ENCODE assay signal across 8 mouse cellular contexts in the genomic region with DNA sequence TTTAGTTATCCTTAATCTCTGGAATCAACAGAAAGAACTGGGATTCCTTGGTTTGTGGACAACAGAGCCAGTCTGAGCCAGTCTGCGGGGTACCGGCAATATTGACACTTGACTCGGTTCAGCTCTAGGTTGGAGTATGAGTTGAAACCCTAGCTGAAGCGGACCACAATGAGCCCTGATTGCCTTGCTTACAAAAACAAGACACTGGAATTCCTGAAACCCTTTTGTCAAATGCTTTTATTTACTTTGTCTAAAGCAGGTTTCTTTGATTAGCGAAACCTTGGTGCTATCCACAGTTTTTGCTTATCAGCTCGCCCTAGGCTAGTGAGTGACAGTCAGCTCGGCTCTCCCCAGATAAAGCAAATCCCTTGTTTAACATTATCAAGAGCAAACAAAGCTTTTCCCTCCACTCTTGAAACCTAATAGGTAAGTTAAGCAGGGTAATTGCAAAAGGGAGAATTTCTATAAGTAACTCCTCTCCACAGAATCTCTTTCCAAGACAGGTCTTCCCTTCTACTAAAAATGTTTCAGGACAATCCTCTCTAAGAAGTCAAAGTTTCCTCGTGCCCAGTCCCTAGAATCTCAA.
DNase-seq lines count a peak whose midpoint lies in the region; ATAC-seq lines count a peak whose summit lies in the region.

No protein-coding gene starts in this region.

- WGBS in heart, embryonic 10.5 days, result 3% methylated on average over 8 of the region's 8 CpGs
- 21% methylated on average over 8 of the region's 8 CpGs for WGBS in forebrain, embryonic 15.5 days
- 16% methylated on average over 8 of the region's 8 CpGs for WGBS in liver, embryonic 11.5 days

- peak overlapping the region; percentile 95 for H3K27ac ChIP-seq in heart, embryonic 10.5 days
- no peak overlapping the region for H3K27ac ChIP-seq in forebrain, embryonic 15.5 days (replicated peaks)
- peak overlapping the region; percentile 35; the same call in 1 of the 2 replicates for H3K27ac ChIP-seq in liver, embryonic 11.5 days (ENCODE audit: low read depth, low read length)

- H3K36me3 ChIP-seq in heart, embryonic 10.5 days, result no peaks in the 10 kb centered on the region
- H3K36me3 ChIP-seq in forebrain, embryonic 15.5 days, result no peaks in the 10 kb centered on the region
- H3K36me3 ChIP-seq in liver, embryonic 11.5 days (ENCODE audit: control insufficient read depth, insufficient read depth, low read length), result no peaks in the 10 kb centered on the region

- H3K9ac ChIP-seq in forebrain, embryonic 15.5 days (replicated peaks), result no peak overlapping the region
- H3K9ac ChIP-seq in liver, embryonic 11.5 days (ENCODE audit: low read depth, low read length), result peak overlapping the region; percentile 49

- intact Hi-C loops in heart, postnatal 36 days (cut with DNase I), result loop anchor here (5.0 kb wide), 2 partner anchors 71 to 326 kb away; a partner anchor contains a TSS
- intact Hi-C loops in left cerebral cortex, postnatal 36 days (cut with DNase I), result loop anchor here (10.0 kb wide), 1 partner anchor 138 kb away; no protein-coding TSS in a partner anchor

- no peaks in the 10 kb centered on the region for H3K9me3 ChIP-seq in heart, embryonic 10.5 days
- H3K9me3 ChIP-seq in forebrain, embryonic 15.5 days, result no peaks in the 10 kb centered on the region
- H3K9me3 ChIP-seq in liver, embryonic 11.5 days (ENCODE audit: control insufficient read depth, low read length), result no peaks in the 10 kb centered on the region

- H3K4me3 ChIP-seq in heart, embryonic 10.5 days, result peak overlapping the region; percentile 74
- peak overlapping the region; percentile 53; the same call in 1 of the 2 replicates for H3K4me3 ChIP-seq in forebrain, embryonic 15.5 days
- peak overlapping the region; percentile 57 for H3K4me3 ChIP-seq in liver, embryonic 11.5 days (ENCODE audit: low read depth, low read length)

- H3K27me3 ChIP-seq in heart, embryonic 10.5 days (ENCODE audit: insufficient read depth, poor library complexity, severe bottlenecking), result no peaks in the 10 kb centered on the region
- peaks cover 15% of the 10 kb centered on the region; the same call in 1 of the 2 replicates for H3K27me3 ChIP-seq in forebrain, embryonic 15.5 days
- peaks cover 28% of the 10 kb centered on the region for H3K27me3 ChIP-seq in liver, embryonic 11.5 days (replicated peaks; ENCODE audit: control insufficient read depth, insufficient read depth, low read length)

- ATAC-seq in forebrain, embryonic 15.5 days (replicated peaks), result no peak
- ATAC-seq in liver, embryonic 11.5 days (replicated peaks; ENCODE audit: low FRiP score), result no peak
- ATAC-seq in cerebellum, adult (ENCODE audit: insufficient number of reproducible peaks, low FRiP score, low TSS enrichment), result no peak

- no peak for DNase-seq in heart, embryonic 10.5 days (ENCODE audit: low spot score)
- no peak for DNase-seq in heart, postnatal 36 days
- peak; percentile 67 for DNase-seq in Muller cell, postnatal 12 days (ENCODE audit: inconsistent ontology term)
- no peak for DNase-seq in liver, embryonic 11.5 days (ENCODE audit: low spot score)
- DNase-seq in left cerebral cortex, postnatal 36 days (ENCODE audit: low spot score in 2 of 2), result no peak
- no peak for DNase-seq in frontal cortex, postnatal 36 days (ENCODE audit: low spot score in 2 of 2)

- peaks cover 34% of the 10 kb centered on the region for H3K4me1 ChIP-seq in heart, embryonic 10.5 days
- H3K4me1 ChIP-seq in forebrain, embryonic 15.5 days, result peaks cover 20% of the 10 kb centered on the region
- H3K4me1 ChIP-seq in liver, embryonic 11.5 days (replicated peaks; ENCODE audit: control insufficient read depth, insufficient read depth, low read length), result peaks cover 3% of the 10 kb centered on the region; the same call in 1 of the 2 replicates

- H3K4me2 ChIP-seq in forebrain, embryonic 15.5 days (replicated peaks), result 0 out of 2 replicates have a peak overlapping the region, but pooled peaks have one; percentile 6
- peak overlapping the region; percentile 64 for H3K4me2 ChIP-seq in liver, embryonic 11.5 days
